Mouse (Mus musculus) bone marrow, adult 2 months (tissue): ENCODE results near the gene Epha4. TPM values are rescaled to one million over a fixed set of nuclear protein-coding genes. Genes with fewer than 3 reads are reported as not detected.

Experiments used
- H3K27ac ChIP-seq: fragments of 200-500 bp; 2 replicates; pipeline ENCODE4 v1.5.1; 2012; ENCODE audit warnings: low read depth, mild to moderate bottlenecking, control low read depth, inconsistent platforms, low read length; ENCODE audit not compliant: control insufficient read depth, poor library complexity, insufficient read depth
- H3K4me1 ChIP-seq: fragments of 200-500 bp; 2 replicates; pipeline ENCODE4 v1.6.1; 2011; ENCODE audit warnings: low read length; ENCODE audit not compliant: control insufficient read depth, insufficient read depth
- H3K4me3 ChIP-seq: fragments of 200-500 bp; replicated peaks from 2 replicates; pipeline ENCODE3; 2011; ENCODE audit warnings: mild to moderate bottlenecking, low read depth, low read length, control low read depth; ENCODE audit not compliant: control insufficient read depth
- CTCF ChIP-seq: fragments of 200-500 bp; IDR thresholded peaks from 2 replicates; pipeline ENCODE4 v1.5.1; 2011; ENCODE audit warnings: low read length, control low read depth; ENCODE audit not compliant: control insufficient read depth, insufficient read depth
- POLR2A ChIP-seq: fragments of 200-500 bp; IDR thresholded peaks from 2 replicates; pipeline ENCODE4 v1.6.1; 2011; ENCODE audit warnings: low read depth, mild to moderate bottlenecking, control low read depth, low read length, borderline replicate concordance; ENCODE audit not compliant: control insufficient read depth
- WGBS: fragments of 180-500 bp; shearing (Covaris S2); methylation state at CpG from one replicate; pipeline ENCODE4 v1.1.7; 2018; 5-methylcytosine and 5-hydroxymethylcytosine counted together
- polyA plus RNA-seq: library from polyadenylated mRNA; stranded (reverse); fragments of >200 nt; gene quantifications from 2 replicates; pipeline ENCODE4 v1.2.4, GENCODE M21; 2011; ENCODE audit warnings: low replicate concordance; ENCODE audit not compliant: missing spikeins, insufficient read depth, insufficient read length

The Epha4 gene
- polyA plus RNA-seq, 1 experiment: 0.80 TPM

DNA sequence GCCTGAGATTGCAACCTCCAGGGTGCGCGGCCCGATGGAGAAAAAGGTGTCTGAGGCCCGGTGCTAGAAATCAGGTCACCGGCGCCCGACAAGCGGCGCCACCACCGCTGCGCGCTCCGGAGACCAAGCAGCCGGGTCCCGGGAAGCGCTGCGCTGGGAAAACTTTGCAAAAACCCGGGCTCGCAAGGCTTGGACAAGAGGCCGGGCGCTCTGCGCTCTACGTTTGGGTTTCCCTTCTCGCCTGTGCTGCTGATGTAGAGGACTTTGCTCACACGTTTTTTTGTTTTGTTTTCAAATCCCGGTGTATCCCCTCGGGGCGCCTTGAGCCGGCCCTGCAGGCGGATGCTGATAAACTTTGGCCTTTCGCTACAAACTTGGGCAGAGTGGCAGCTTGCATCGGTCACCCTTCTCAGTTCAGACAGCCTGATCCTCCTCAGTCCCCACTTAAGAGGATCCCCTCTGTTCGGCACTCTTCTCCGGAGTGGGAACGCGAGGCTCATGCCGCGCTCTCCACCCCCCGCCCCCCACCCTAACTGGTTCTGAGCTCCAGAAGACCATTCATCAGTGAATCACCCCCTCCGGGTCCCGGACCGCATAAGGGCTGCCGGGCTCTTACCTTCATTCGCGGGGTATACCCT, 444 bp downstream of the Epha4 start:
- H3K4me1 ChIP-seq: no peaks in the 10 kb centered on the region
- WGBS: 2% methylated on average over 45 of the region's 45 CpGs
- no peak for TF ChIP-seq POLR2A
- no peak overlapping the region for H3K4me3 ChIP-seq
- no peak overlapping the region for H3K27ac ChIP-seq

- WGBS: 6% methylated on average over 9 of the region's 9 CpGs
- TF ChIP-seq POLR2A (no peak), CTCF (no peak)
- H3K4me1 ChIP-seq: no peaks in the 10 kb centered on the region
- H3K4me3 ChIP-seq: no peak overlapping the region
- no peak overlapping the region for H3K27ac ChIP-seq
These were observed 946 bp downstream of the Epha4 start for GRCm38 (mm10) chr1:77513959-77514324.

GRCm38 (mm10) chr1:77513411-77513941, 1.4 kb downstream of the Epha4 start:
- no peak overlapping the region for H3K4me3 ChIP-seq
- TF ChIP-seq CTCF (no peak), POLR2A (no peak)
- no peaks in the 10 kb centered on the region for H3K4me1 ChIP-seq
- 6% methylated on average over 27 of the region's 27 CpGs for whole genome bisulfite sequencing
- H3K27ac ChIP-seq: no peak overlapping the region

GRCm38 (mm10) chr1:77512431-77513195, 2.3 kb downstream of the Epha4 start:
- WGBS: 34% methylated on average over 20 of the region's 20 CpGs
- H3K27ac ChIP-seq: no peak overlapping the region
- TF ChIP-seq CTCF (no peak), POLR2A (no peak)
- H3K4me1 ChIP-seq: no peaks in the 10 kb centered on the region
- no peak overlapping the region for H3K4me3 ChIP-seq

GRCm38 (mm10) chr1:77512059-77512407, 2.9 kb downstream of the Epha4 start:
- no peak for TF ChIP-seq POLR2A
- TF ChIP-seq CTCF: no peak
- Histone ChIP-seq H3K4me3 (no peak overlapping the region), H3K27ac (no peak overlapping the region), H3K4me1 (no peaks in the 10 kb centered on the region)
- whole genome bisulfite sequencing: 76% methylated on average over 4 of the region's 4 CpGs

DNA sequence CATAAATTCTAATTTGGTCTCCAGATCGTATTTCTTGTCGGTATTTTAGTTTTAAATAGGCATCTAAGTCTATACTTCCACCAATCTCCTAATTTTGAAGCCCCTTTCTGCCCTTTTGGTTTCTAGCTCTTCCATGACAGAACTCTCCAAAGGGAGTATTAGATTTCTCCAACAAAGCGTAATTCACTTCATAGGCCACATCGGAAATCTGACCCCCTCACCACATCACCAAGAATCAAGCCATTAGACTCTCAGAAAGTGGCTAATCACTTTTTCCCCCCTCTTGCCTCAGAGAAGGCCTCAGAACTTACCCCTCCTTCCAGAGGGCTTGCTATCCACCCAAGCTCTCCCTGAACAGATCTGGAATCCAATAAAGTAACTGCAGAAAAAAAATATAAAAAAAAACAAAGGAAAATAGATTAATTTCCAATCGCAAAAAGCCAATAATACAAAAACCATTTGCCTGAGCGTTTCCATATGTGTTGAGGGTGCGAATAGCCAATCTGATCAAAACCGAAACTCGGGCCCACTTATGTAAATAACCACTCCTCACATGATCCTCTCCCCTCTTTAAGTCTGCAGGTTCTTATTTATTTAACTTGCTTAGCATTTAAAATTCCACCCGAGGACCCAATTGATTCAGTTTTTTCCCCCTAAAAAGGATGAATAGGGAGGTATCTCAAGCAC, 3.4 kb downstream of the Epha4 start:
- TF ChIP-seq CTCF: no peak
- TF ChIP-seq POLR2A: no peak
- H3K4me1 ChIP-seq: no peaks in the 10 kb centered on the region
- H3K27ac ChIP-seq: no peak overlapping the region
- no peak overlapping the region for H3K4me3 ChIP-seq
- WGBS: 82% methylated on average over 10 of the region's 10 CpGs

DNA sequence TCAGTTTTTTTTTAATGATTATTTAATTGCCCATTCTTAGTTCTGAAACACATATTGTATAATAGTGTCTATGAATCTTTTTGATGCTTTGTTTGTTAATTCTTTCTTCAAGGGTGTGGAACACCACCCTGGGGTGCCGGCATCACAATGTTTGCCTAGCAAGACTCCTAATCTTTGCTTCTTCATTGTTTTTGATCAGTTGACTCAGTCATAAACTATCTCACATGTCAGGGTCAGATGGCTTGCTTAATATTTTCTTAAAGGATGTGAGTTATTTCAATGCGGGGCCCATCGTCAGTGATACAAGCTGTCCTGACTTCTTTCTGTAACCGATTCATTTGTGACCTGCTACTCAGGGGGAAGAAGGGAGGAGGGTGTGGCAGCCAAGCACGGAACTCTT, 4.3 kb downstream of the Epha4 start:
- no peak overlapping the region for H3K27ac ChIP-seq
- TF ChIP-seq CTCF: no peak
- TF ChIP-seq POLR2A: no peak
- H3K4me1 ChIP-seq: no peaks in the 10 kb centered on the region
- 79% methylated on average over 5 of the region's 5 CpGs for WGBS
- H3K4me3 ChIP-seq: no peak overlapping the region

DNA sequence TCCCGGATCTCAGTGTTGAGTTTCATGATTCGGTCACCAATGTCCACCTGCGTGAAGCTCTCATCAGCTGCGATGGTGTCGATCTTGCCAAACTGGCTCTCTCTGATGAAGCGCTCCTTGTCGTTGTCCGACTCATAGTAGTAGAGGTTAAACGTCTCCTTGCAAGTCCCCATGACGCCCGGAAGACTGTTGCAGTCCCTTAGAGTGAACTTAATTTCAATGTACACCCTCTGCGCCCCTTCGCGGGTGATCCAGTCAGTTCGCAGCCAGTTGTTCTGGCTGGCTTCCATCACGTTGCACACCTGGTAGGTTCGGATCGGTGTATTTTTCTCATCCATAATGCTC, 8.1 kb downstream of the Epha4 start:
- no peak overlapping the region for H3K27ac ChIP-seq
- WGBS: 91% methylated on average over 18 of the region's 18 CpGs
- H3K4me1 ChIP-seq: no peaks in the 10 kb centered on the region
- no peak overlapping the region for H3K4me3 ChIP-seq
- no peak for TF ChIP-seq CTCF
- no peak for TF ChIP-seq POLR2A
